Mouse (Mus musculus): ENCODE measurements around the gene Fam198b. TPM values are rescaled to one million over a fixed set of nuclear protein-coding genes. Genes with fewer than 3 reads are reported as not detected.

Gene Fam198b
- total and polyA plus RNA-seq, 3 experiments, result 1.5 to 3.1 TPM; not detected in 1

GRCm38 (mm10) chr3:79984542-79984941 is 100.2 kb downstream of the Fam198b start:
- peaks cover 12 to 31% of the 10 kb centered on the region in 2 experiments for H3K4me1 ChIP-seq (ENCODE audit: control insufficient read depth in 1 of 2, insufficient read depth in 2 of 2, low read length in 2 of 2)
- DNase-seq (ENCODE audit: low read depth, low spot score), result peak; percentile 84
- H3K79me2 ChIP-seq (ENCODE audit: control insufficient read depth, insufficient read depth, low read length, poor library complexity), result no peaks in the 10 kb centered on the region
- no peak overlapping the region for H3K4me3 ChIP-seq (ENCODE audit: control insufficient read depth in 1 of 2, insufficient read depth in 1 of 2, low read depth in 2 of 2, low read length in 2 of 2)
- H3K27ac ChIP-seq (ENCODE audit: control insufficient read depth, low read depth, low read length), result peak overlapping the region; percentile 89
- TF ChIP-seq ELF1 (IDR thresholded peaks at IDR 0.05; ENCODE audit: low read depth, low read length), result no peak
- TF ChIP-seq ETS1 (IDR thresholded peaks at IDR 0.05; ENCODE audit: low read depth, low read length), result peak; percentile 48
- no peaks in the 10 kb centered on the region for H3K27me3 ChIP-seq (ENCODE audit: control insufficient read depth in 1 of 2, insufficient read depth in 2 of 2, low read length in 2 of 2)
- H3K9ac ChIP-seq (ENCODE audit: control insufficient read depth, low read depth, low read length, poor library complexity, severe bottlenecking), result no peak overlapping the region
- no peaks in the 10 kb centered on the region for H3K9me3 ChIP-seq (replicated peaks; ENCODE audit: insufficient read depth, low read length)
- peaks cover 0 to 40% of the 10 kb centered on the region in 2 experiments; a peak in 2 of 4 replicates for H3K36me3 ChIP-seq (ENCODE audit: control insufficient read depth in 1 of 2, insufficient read depth in 2 of 2, low read length in 2 of 2)

- Histone ChIP-seq H3K4me3 (ENCODE audit: control insufficient read depth in 1 of 2, insufficient read depth in 1 of 2, low read depth in 2 of 2, low read length in 2 of 2) (no peak overlapping the region), H3K79me2 (ENCODE audit: control insufficient read depth, insufficient read depth, low read length, poor library complexity) (no peaks in the 10 kb centered on the region), H3K27ac (ENCODE audit: control insufficient read depth, low read depth, low read length) (no peak overlapping the region), H3K9ac (ENCODE audit: control insufficient read depth, low read depth, low read length, poor library complexity, severe bottlenecking) (no peak overlapping the region), H3K9me3 (replicated peaks; ENCODE audit: insufficient read depth, low read length) (no peaks in the 10 kb centered on the region), H3K4me1 (ENCODE audit: control insufficient read depth in 1 of 2, insufficient read depth in 2 of 2, low read length in 2 of 2) (peaks cover 6 to 7% of the 10 kb centered on the region in 2 experiments), H3K27me3 (ENCODE audit: control insufficient read depth in 1 of 2, insufficient read depth in 2 of 2, low read length in 2 of 2) (no peaks in the 10 kb centered on the region), H3K36me3 (ENCODE audit: control insufficient read depth in 1 of 2, insufficient read depth in 2 of 2, low read length in 2 of 2) (peaks cover 0 to 22% of the 10 kb centered on the region in 2 experiments; a peak in 2 of 4 replicates)
- TF ChIP-seq TCF12 (IDR thresholded peaks at IDR 0.05; ENCODE audit: low read depth, low read length), result no peak
- TF ChIP-seq ETS1 (IDR thresholded peaks at IDR 0.05; ENCODE audit: low read depth, low read length), result no peak
- no peak for TF ChIP-seq CTCF (IDR thresholded peaks at IDR 0.05 in 2 of 3, conservative IDR thresholded peaks at IDR 0.05 in 1 of 3; ENCODE audit: control insufficient read depth in 1 of 3, insufficient read depth in 1 of 3, low read depth in 2 of 3, low read length in 3 of 3, poor library complexity in 1 of 3, severe bottlenecking in 1 of 3)
- no peak for TF ChIP-seq JUND (IDR thresholded peaks at IDR 0.05; ENCODE audit: low read depth, low read length)
- TF ChIP-seq MAFK (IDR thresholded peaks at IDR 0.05; ENCODE audit: borderline replicate concordance, low read depth, low read length), result no peak
- TF ChIP-seq ZKSCAN1 (IDR thresholded peaks at IDR 0.05; ENCODE audit: low read depth, low read length), result no peak
- TF ChIP-seq SIN3A (IDR thresholded peaks at IDR 0.05; ENCODE audit: low read length), result no peak
- no peak for TF ChIP-seq RCOR1 (IDR thresholded peaks at IDR 0.05; ENCODE audit: low read depth, low read length)
- TF ChIP-seq POLR2AphosphoS5 (IDR thresholded peaks at IDR 0.05; ENCODE audit: borderline replicate concordance, low read depth, low read length), result no peak
- no peak for TF ChIP-seq MEF2A (IDR thresholded peaks at IDR 0.05; ENCODE audit: extremely low read depth, insufficient replicate concordance, low read depth, low read length, poor library complexity, severe bottlenecking)
- no peak for TF ChIP-seq USF2 (IDR thresholded peaks at IDR 0.05; ENCODE audit: borderline replicate concordance in 1 of 2, insufficient read depth in 1 of 2, low read depth in 1 of 2, low read length in 2 of 2)
- TF ChIP-seq MXI1 (IDR thresholded peaks at IDR 0.05; ENCODE audit: low read depth, low read length), result no peak
- DNase-seq (ENCODE audit: low read depth, low spot score), result no peak
Observed at GRCm38 (mm10) chr3:79989250-79989649, 104.9 kb downstream of the Fam198b start.

DNA sequence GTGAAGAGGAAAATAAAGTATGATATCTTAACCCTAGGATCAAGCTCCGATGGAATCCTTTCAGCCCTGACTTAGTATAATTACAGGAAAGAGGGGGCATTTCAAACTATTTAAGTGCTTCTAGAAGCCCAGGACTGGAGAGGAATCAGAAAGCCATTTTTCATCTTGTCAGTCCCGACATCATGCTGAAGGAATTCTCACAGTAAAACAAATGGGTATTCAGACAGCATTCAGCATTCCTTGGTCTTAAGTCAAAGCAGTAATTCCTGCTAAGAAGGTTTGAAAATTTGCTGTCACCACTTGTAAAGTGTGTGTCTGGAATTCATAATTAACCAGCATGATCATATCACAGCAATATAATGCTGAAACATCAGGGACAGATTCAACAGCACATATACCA is 105.6 kb downstream of the Fam198b start:
- no peak for TF ChIP-seq UBTF (IDR thresholded peaks at IDR 0.05; ENCODE audit: borderline replicate concordance, insufficient read depth, low read depth, low read length)
- TF ChIP-seq ZC3H11A (IDR thresholded peaks at IDR 0.05; ENCODE audit: low read depth, low read length), result no peak
- TF ChIP-seq MAZ (IDR thresholded peaks at IDR 0.05; ENCODE audit: low read depth, low read length), result no peak
- DNase-seq (ENCODE audit: low read depth, low spot score), result no peak
- H3K9me3 ChIP-seq (replicated peaks; ENCODE audit: insufficient read depth, low read length), result no peaks in the 10 kb centered on the region

More for the DNA sequence above, 105.6 kb downstream of the Fam198b start:
- H3K4me1 ChIP-seq (ENCODE audit: control insufficient read depth in 1 of 2, insufficient read depth in 2 of 2, low read length in 2 of 2), result peaks cover 3 to 10% of the 10 kb centered on the region in 2 experiments
- H3K79me2 ChIP-seq (ENCODE audit: control insufficient read depth, insufficient read depth, low read length, poor library complexity), result no peaks in the 10 kb centered on the region
- peaks cover 0 to 22% of the 10 kb centered on the region in 2 experiments; a peak in 2 of 4 replicates for H3K36me3 ChIP-seq (ENCODE audit: control insufficient read depth in 1 of 2, insufficient read depth in 2 of 2, low read length in 2 of 2)
- H3K9ac ChIP-seq (ENCODE audit: control insufficient read depth, low read depth, low read length, poor library complexity, severe bottlenecking), result no peak overlapping the region
- H3K27me3 ChIP-seq (ENCODE audit: control insufficient read depth in 1 of 2, insufficient read depth in 2 of 2, low read length in 2 of 2), result no peaks in the 10 kb centered on the region
- H3K27ac ChIP-seq (ENCODE audit: control insufficient read depth, low read depth, low read length), result no peak overlapping the region
- no peak overlapping the region for H3K4me3 ChIP-seq (ENCODE audit: control insufficient read depth in 1 of 2, insufficient read depth in 1 of 2, low read depth in 2 of 2, low read length in 2 of 2)

Measured in MEL (cell line).